Mouse (Mus musculus) embryonic fibroblast, embryonic 13.5 days (primary cell): ENCODE results near the gene Def8.

Source experiments
- CTCF ChIP-seq: IDR thresholded peaks from 2 replicates; pipeline ENCODE4 v1.5.1; 2011; ENCODE audit warnings: mild to moderate bottlenecking, control low read depth, low read length, moderate library complexity, borderline replicate concordance; ENCODE audit not compliant: insufficient read depth
- POLR2A ChIP-seq: IDR thresholded peaks from 2 replicates; pipeline ENCODE4 v1.6.1; 2011; ENCODE audit warnings: low read depth, mild to moderate bottlenecking, control low read depth, low read length, moderate library complexity

DNA sequence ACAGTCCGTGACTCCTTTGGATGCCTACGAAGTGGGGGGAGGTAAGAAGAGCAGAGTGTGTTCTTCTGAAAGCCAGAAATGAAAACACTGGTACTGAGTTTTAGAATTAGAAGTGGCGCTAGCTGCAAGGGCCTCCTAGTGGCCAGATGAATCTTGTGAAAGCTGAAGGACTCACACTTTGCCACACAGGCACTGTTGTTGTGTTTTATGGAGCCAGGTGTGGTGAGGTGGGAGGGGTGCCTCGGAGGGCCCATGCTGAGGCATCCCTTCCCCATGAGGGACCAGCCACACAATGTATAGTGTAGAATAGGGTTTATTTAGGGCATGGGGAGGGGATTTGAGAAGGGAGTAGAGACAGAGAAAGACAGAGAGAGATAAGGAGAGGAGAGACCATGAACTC lies 74.4 kb downstream of the Def8 start:
- no peak for TF ChIP-seq POLR2A
- TF ChIP-seq CTCF: no peak
